Mouse (Mus musculus): Measurements from ENCODE around the gene Cx3cr1.
"Not testable (repeated sequence)": the region's sequence is repeated elsewhere in the genome, so short reads cannot be mapped to it uniquely, and the experiment has no call there.

Gene Cx3cr1

GRCm38 (mm10) chr9:120069779-120070178 lies at the start of gene Cx3cr1:
Gene Cx3cr1 (minus strand): TSS chr9:120069879.
- no peak for DNase-seq

- DNase-seq: no peak
These were observed 48.5 kb upstream of the Cx3cr1 start for GRCm38 (mm10) chr9:120118212-120118611.

GRCm38 (mm10) chr9:120116184-120116624 lies 46.5 kb upstream of the Cx3cr1 start:
- DNase-seq: no peak

GRCm38 (mm10) chr9:120115580-120115979 lies 45.9 kb upstream of the Cx3cr1 start:
- no peak for DNase-seq

- DNase-seq: no peak
These were observed 45.1 kb upstream of the Cx3cr1 start for GRCm38 (mm10) chr9:120114789-120115151.

- DNase-seq: no peak
These were observed 44.5 kb upstream of the Cx3cr1 start for GRCm38 (mm10) chr9:120114051-120114788.

GRCm38 (mm10) chr9:120113456-120113855 lies 43.8 kb upstream of the Cx3cr1 start:
- no peak for DNase-seq

- no peak for DNase-seq
These were observed 42.8 kb upstream of the Cx3cr1 start for GRCm38 (mm10) chr9:120112472-120112871.

- DNase-seq: no peak
These were observed 41.7 kb upstream of the Cx3cr1 start for GRCm38 (mm10) chr9:120111156-120111945.

GRCm38 (mm10) chr9:120110211-120111018 lies 40.7 kb upstream of the Cx3cr1 start, which contains the start of gene Slc25a38:
Gene Slc25a38 (plus strand): TSS chr9:120110374.
- peak; percentile 99 for DNase-seq

- not testable (repeated sequence) for DNase-seq
These were observed 39.3 kb upstream of the Cx3cr1 start for GRCm38 (mm10) chr9:120108953-120109352.

GRCm38 (mm10) chr9:120101165-120101564 lies 31.5 kb upstream of the Cx3cr1 start:
- no peak for DNase-seq

GRCm38 (mm10) chr9:120099304-120099703 lies 29.6 kb upstream of the Cx3cr1 start:
- no peak for DNase-seq

GRCm38 (mm10) chr9:120098682-120099081 lies 29.0 kb upstream of the Cx3cr1 start:
- DNase-seq: peak; percentile 80

- DNase-seq: peak; percentile 8
These were observed 26.2 kb upstream of the Cx3cr1 start for GRCm38 (mm10) chr9:120095886-120096285.

GRCm38 (mm10) chr9:120093701-120094100 lies 24.0 kb upstream of the Cx3cr1 start:
- peak; percentile 5 for DNase-seq

- DNase-seq: peak; percentile 18
These were observed 22.1 kb upstream of the Cx3cr1 start, which contains the start of gene Ccr8 for GRCm38 (mm10) chr9:120091696-120092238. Gene Ccr8 (plus strand): TSS chr9:120092114.

- no peak for DNase-seq
These were observed 21.4 kb upstream of the Cx3cr1 start for GRCm38 (mm10) chr9:120091086-120091485.

GRCm38 (mm10) chr9:120089125-120089524 lies 19.4 kb upstream of the Cx3cr1 start:
- DNase-seq: peak; percentile 21

GRCm38 (mm10) chr9:120084406-120084805 lies 14.7 kb upstream of the Cx3cr1 start:
- DNase-seq: peak; percentile 38

- no peak for DNase-seq
These were observed 13.6 kb upstream of the Cx3cr1 start for GRCm38 (mm10) chr9:120083158-120083894.

GRCm38 (mm10) chr9:120082691-120083090 lies 13.0 kb upstream of the Cx3cr1 start:
- no peak for DNase-seq
